Mouse (Mus musculus) macrophage (primary cell): ENCODE results near the gene Olfr281. TPM values are rescaled to one million over a fixed set of nuclear protein-coding genes. Genes with fewer than 3 reads are reported as not detected.

Experiments used
- H3K27ac ChIP-seq: fragments of 350-480 bp; formaldehyde crosslinking; 2 replicates; pipeline ENCODE4 v1.9.0; 2021
- H3K36me3 ChIP-seq: fragments of 350-480 bp; formaldehyde crosslinking; 2 replicates; pipeline ENCODE4 v1.9.0; 2021; ENCODE audit errors: inconsistent target
- H3K4me3 ChIP-seq: fragments of 350-480 bp; formaldehyde crosslinking; 2 replicates; pipeline ENCODE4 v1.9.0; 2021; ENCODE audit errors: inconsistent target
- H3K79me2 ChIP-seq: fragments of 350-480 bp; formaldehyde crosslinking; 2 replicates; pipeline ENCODE4 v1.9.0; 2021; ENCODE audit errors: inconsistent target
- WGBS: methylation state at CpG from one replicate; pipeline ENCODE4 v1.1.7; 2026; ENCODE audit warnings: inconsistent platforms; ENCODE audit not compliant: missing documents; 5-methylcytosine and 5-hydroxymethylcytosine counted together
- polyA plus RNA-seq: library from polyadenylated mRNA; stranded (reverse); fragments of 250-400 nt; gene quantifications from 3 replicates; pipeline ENCODE4 v1.2.4, GENCODE M21; 2018; ENCODE audit warnings: inconsistent platforms

The Olfr281 gene
- polyA plus RNA-seq, 1 experiment from 2014 or later = not detected

DNA sequence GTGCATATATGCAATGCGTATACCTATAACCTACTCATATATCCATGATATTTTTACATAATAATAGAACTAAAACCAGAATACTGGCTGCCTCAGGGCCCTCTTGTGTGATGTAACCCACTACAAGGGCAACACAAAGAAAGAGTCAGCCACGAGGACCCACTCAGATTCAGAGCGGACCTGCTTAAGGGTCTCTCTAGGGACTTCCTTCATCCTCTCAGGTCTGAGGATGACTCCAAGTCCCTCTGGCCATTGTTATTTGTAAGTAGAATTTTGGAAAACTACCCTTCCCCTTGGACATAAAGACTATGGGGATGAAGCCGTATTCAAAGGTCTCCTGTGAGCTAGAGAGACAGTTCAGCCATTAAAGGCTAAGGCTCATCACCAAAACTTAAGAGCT is 17.2 kb downstream of the Olfr281 start, which contains the start of gene OR5BS1P:
OR5BS1P (plus strand) TSS at position 301 of the 400 bp plus-strand sequence.
- Histone ChIP-seq H3K27ac (no peak within 1 kb of the TSS), H3K79me2 (no peaks in the 10 kb centered on the region), H3K36me3 (no peaks in the 10 kb centered on the region), H3K4me3 (no peak within 1 kb of the TSS)
- WGBS = 89% methylated on average over 4 of the region's 4 CpGs

- 94% methylated on average over 13 of the region's 13 CpGs for WGBS
- Histone ChIP-seq H3K27ac (no peak overlapping the region), H3K4me3 (no peak overlapping the region), H3K79me2 (no peaks in the 10 kb centered on the region), H3K36me3 (no peaks in the 10 kb centered on the region)
Observed at GRCm38 (mm10) chr15:98471539-98471938, 19.2 kb downstream of the Olfr281 start.

DNA sequence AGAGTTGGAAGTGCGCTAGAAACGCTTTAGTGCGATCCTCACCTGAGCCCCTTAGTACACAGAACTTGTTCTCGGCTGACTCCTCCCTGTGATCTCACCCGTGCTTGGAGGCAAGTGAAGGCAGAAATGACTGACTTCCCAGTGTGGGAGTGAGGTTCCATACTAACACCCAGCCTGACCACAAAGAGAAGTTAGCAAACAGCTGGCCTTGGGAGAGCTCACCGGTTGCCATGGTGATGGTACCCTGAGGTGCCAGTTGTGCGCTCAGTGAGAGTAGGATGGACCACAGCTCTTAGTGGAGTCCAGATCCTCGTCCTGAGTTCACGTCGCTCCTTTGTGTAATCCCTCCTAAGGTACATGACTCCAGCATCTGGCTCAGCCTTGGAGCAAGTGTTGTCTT is 22.6 kb downstream of the Olfr281 start:
- no peak overlapping the region for H3K27ac ChIP-seq
- WGBS = 81% methylated on average over 10 of the region's 10 CpGs
- no peaks in the 10 kb centered on the region for H3K79me2 ChIP-seq
- no peaks in the 10 kb centered on the region for H3K36me3 ChIP-seq
- no peak overlapping the region for H3K4me3 ChIP-seq

DNA sequence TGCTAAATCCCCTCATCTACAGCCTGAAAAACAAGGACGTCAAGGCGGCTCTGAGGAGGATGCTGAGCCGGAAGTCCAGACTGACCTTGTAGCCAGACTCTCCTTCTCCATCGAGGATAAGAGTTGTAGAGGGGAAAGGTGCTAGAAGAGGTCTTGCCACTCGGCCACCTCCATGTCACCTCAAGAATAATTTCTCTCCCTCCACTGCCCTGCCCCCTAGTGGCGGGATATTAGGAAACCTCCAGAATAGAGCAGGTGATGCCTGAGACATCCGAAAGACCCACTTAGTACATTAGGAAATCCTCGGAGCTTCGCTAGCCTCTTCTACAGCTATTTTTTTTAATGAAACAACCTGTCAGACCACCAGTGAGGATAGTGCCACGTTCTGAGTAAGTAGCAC is 23.0 kb downstream of the Olfr281 start:
- Histone ChIP-seq H3K36me3 (no peaks in the 10 kb centered on the region), H3K79me2 (no peaks in the 10 kb centered on the region), H3K4me3 (no peak overlapping the region), H3K27ac (no peak overlapping the region)
- WGBS = 52% methylated on average over 10 of the region's 10 CpGs

DNA sequence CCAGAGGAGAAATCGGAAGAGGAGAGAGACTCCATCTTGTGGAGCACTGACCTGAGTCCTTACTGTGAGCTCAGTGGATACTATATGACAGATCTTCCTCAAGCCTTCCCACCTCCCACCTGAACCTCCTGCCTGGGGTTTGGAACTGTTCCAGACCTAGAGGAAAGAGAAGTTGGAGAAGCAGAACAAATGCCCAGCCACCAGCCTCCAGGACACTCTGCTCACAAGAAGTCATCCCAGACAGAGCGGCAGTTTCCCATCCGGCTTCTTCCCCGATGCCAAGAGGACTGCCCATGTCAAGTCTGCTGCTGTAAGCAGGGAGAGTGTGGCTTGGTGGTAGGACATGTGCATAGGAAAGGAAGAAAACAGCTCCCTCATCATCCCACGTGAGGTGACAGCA is 23.9 kb downstream of the Olfr281 start:
- H3K79me2 ChIP-seq = no peaks in the 10 kb centered on the region
- H3K36me3 ChIP-seq = no peaks in the 10 kb centered on the region
- no peak overlapping the region for H3K27ac ChIP-seq
- H3K4me3 ChIP-seq = no peak overlapping the region
- WGBS = 76% methylated on average over 5 of the region's 5 CpGs

DNA sequence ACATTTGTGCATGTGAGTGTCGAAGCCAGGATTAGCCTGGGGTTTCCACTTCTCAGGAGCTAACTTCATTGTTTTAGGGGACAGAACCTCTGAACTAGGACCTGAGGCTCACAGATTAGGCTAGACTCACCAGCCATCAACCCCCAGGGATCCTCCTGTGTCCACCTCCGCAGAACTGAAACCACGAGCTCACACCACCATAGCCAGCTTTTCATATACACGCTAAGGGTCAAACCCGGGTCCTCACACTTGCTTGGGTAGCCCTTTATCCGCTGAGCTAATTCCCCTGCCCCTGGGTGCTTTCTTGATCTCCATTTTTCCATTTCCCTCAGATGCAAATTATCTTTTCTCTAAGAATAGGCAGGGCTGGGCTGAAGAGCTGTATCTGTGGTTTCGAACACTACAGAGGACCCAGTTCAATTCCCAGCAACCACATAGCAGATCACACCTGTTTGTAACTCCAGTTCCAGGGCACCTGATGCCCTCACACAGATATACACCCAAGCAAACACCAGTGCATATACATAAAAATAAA is 27.2 kb downstream of the Olfr281 start:
- 79% methylated on average over 7 of the region's 7 CpGs for WGBS
- H3K36me3 ChIP-seq = no peaks in the 10 kb centered on the region
- H3K4me3 ChIP-seq = no peak overlapping the region
- no peaks in the 10 kb centered on the region for H3K79me2 ChIP-seq
- no peak overlapping the region for H3K27ac ChIP-seq

- no peak within 1 kb of the TSS for H3K4me3 ChIP-seq
- whole genome bisulfite sequencing = 93% methylated on average over 3 of the region's 3 CpGs
- peak within 1 kb of the TSS; percentile 86 for H3K27ac ChIP-seq
- H3K79me2 ChIP-seq = no peaks in the 10 kb centered on the region
- H3K36me3 ChIP-seq = no peaks in the 10 kb centered on the region
Observed at GRCm38 (mm10) chr15:98482701-98483100, 30.3 kb downstream of the Olfr281 start, which contains the start of gene Lalba. Gene Lalba, minus strand, starts transcription at chr15:98482721.

GRCm38 (mm10) chr15:98483907-98484886 is 31.8 kb downstream of the Olfr281 start:
- Histone ChIP-seq H3K4me3 (no peak overlapping the region), H3K79me2 (no peaks in the 10 kb centered on the region), H3K27ac (peak overlapping the region; percentile 86), H3K36me3 (no peaks in the 10 kb centered on the region)
- 12% methylated on average over 18 of the region's 18 CpGs for WGBS

GRCm38 (mm10) chr15:98486433-98487021 is 34.1 kb downstream of the Olfr281 start:
- Histone ChIP-seq H3K4me3 (no peak overlapping the region), H3K27ac (no peak overlapping the region), H3K36me3 (no peaks in the 10 kb centered on the region), H3K79me2 (no peaks in the 10 kb centered on the region)
- WGBS = 75% methylated on average over 8 of the region's 8 CpGs

DNA sequence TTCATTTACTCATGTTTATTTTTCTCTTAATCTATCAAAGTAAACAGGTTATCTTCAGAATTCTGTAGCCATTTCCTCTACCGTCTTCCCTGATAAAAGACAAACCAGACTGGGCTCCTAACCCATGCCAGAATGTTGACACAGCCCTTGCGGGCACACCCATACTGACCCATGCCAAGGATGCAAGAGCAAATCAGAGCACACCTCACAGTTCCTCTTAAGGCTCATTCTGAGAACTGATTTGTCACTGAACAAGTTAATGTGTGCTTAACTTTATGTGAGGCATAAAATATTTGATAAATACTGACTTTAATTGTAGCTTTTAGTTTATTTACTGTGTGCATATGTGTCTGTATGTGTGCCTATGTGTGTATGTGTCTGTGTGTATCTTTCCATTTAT is 38.9 kb downstream of the Olfr281 start:
- Histone ChIP-seq H3K36me3 (no peaks in the 10 kb centered on the region), H3K27ac (no peak overlapping the region), H3K79me2 (no peaks in the 10 kb centered on the region), H3K4me3 (no peak overlapping the region)
- 71% methylated on average over 2 of the region's 2 CpGs for WGBS

- 70% methylated on average over 4 of the region's 4 CpGs for WGBS
- no peak within 1 kb of the TSS for H3K27ac ChIP-seq
Observed at GRCm38 (mm10) chr15:98492102-98492501, 39.7 kb downstream of the Olfr281 start, which contains the start of gene Olfr279. Gene Olfr279, plus strand, starts transcription at chr15:98492402.

DNA sequence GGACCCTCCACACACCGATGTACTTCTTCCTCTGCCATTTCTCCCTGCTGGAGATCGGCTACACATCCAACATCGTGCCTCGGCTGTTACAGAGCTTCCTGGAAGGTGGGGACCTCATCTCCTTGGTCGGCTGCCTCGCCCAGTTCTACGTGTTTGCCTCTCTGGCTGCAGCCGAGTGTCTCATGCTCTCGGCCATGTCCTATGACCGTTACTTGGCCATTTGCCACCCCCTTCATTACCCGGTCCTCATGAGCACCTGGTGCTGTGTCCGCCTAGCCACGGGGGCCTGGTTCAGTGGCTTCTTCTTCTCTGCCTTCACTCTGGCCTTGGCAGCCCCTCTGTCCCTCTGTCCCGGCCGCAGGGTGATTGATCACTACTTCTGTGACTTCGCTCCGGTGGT is 45.2 kb downstream of the Olfr281 start:
- H3K27ac ChIP-seq = no peak overlapping the region
- 92% methylated on average over 17 of the region's 17 CpGs for WGBS
- no peak overlapping the region for H3K4me3 ChIP-seq
- no peaks in the 10 kb centered on the region for H3K36me3 ChIP-seq
- no peaks in the 10 kb centered on the region for H3K79me2 ChIP-seq

More at GRCm38 (mm10) chr15:98492102-98492501, 39.7 kb downstream of the Olfr281 start, which contains the start of gene Olfr279:
- Histone ChIP-seq H3K36me3 (no peaks in the 10 kb centered on the region), H3K79me2 (no peaks in the 10 kb centered on the region), H3K4me3 (no peak within 1 kb of the TSS)

DNA sequence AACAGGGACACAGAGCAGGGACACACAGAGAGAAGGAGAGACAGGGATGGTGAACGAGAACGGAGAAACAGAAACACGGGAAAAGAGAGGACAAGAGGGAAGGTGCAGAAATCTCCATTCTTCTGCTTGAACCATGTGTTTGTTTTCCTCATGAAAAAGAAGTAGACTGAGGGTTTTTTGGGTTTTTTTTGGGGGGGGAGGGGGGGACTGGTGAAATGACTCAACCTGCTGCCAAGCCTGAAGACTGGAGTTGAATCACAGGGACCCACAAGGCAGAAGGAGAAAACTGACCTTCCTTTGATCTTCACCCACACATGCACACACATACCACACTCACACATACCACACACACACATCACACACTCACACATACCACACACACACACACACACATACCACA is 50.9 kb downstream of the Olfr281 start:
- Histone ChIP-seq H3K4me3 (no peak overlapping the region), H3K36me3 (no peaks in the 10 kb centered on the region), H3K27ac (no peak overlapping the region), H3K79me2 (no peaks in the 10 kb centered on the region)
- 93% methylated on average over 3 of the region's 3 CpGs for WGBS

- no peaks in the 10 kb centered on the region for H3K79me2 ChIP-seq
- WGBS = 18% methylated on average over 18 of the region's 18 CpGs
Observed at GRCm38 (mm10) chr15:98504514-98504913, 52.1 kb downstream of the Olfr281 start.

More at GRCm38 (mm10) chr15:98504514-98504913, 52.1 kb downstream of the Olfr281 start:
- no peak overlapping the region for H3K27ac ChIP-seq
- no peak overlapping the region for H3K4me3 ChIP-seq
- no peaks in the 10 kb centered on the region for H3K36me3 ChIP-seq
